Mouse (Mus musculus) forebrain, embryonic 14.5 days (tissue): ENCODE measurements at regions not wholly inside any gene's neighbourhood (a gene's known extent, or its start where the extent isn't known, plus 50 kb on each side); places are given as distances from the start of the nearest gene placed in this dataset.

ENCODE experiments used
- ATAC-seq: fragments of 200-750 bp; cut with Nextera tagmentation; 2 replicates; pipeline ENCODE4 v1.8.0; 2017; ENCODE audit warnings: mild to moderate bottlenecking, moderate library complexity
- DNase-seq: peaks from one replicate; pipeline ENCODE4 v3.0.0-alpha.2; 2015; ENCODE audit warnings: low spot score
- H3K27ac ChIP-seq: fragments of 300-500 bp; sonication (generic); 2 replicates; pipeline ENCODE4 v1.5.1; 2014; ENCODE audit warnings: low read depth, mild to moderate bottlenecking, control low read depth, low read length, moderate library complexity
- H3K27me3 ChIP-seq: fragments of 300-500 bp; sonication (generic); replicated peaks from 2 replicates; pipeline ENCODE4 v1.6.1; 2014; ENCODE audit warnings: low read length, control low read depth, mixed read lengths; ENCODE audit not compliant: control insufficient read depth, insufficient read depth
- H3K36me3 ChIP-seq: fragments of 300-500 bp; sonication (generic); 2 replicates; pipeline ENCODE4 v1.6.1; 2014; ENCODE audit warnings: low read length, control low read depth; ENCODE audit not compliant: control insufficient read depth, insufficient read depth
- H3K4me1 ChIP-seq: fragments of 300-500 bp; sonication (generic); 2 replicates; pipeline ENCODE4 v1.6.1; 2014; ENCODE audit warnings: antibody characterized with exemption, low read length, control low read depth; ENCODE audit not compliant: control insufficient read depth, insufficient read depth
- H3K4me2 ChIP-seq: fragments of 300-500 bp; sonication (generic); 2 replicates; pipeline ENCODE4 v1.6.1; 2014; ENCODE audit warnings: mild to moderate bottlenecking, control low read depth, low read length
- H3K4me3 ChIP-seq: fragments of 300-500 bp; sonication (generic); 2 replicates; pipeline ENCODE4 v1.5.1; 2014; ENCODE audit warnings: low read depth, low read length, control low read depth
- H3K9ac ChIP-seq: fragments of 300-500 bp; sonication (generic); 2 replicates; pipeline ENCODE4 v1.6.1; 2014; ENCODE audit warnings: mild to moderate bottlenecking, low read length, control low read depth, moderate library complexity
- H3K9me3 ChIP-seq: fragments of 300-500 bp; sonication (generic); replicated peaks from 2 replicates; pipeline ENCODE4 v1.6.1; 2016; ENCODE audit warnings: low read length, control low read depth, mixed read lengths; ENCODE audit not compliant: control insufficient read depth
- WGBS: fragments of 180-500 bp; shearing (Covaris S2); extraction: QIAGEN DNeasy Blood & Tissue Kit; methylation state at CpG from one replicate; pipeline ENCODE4 v1.1.7; 2014; 5-methylcytosine and 5-hydroxymethylcytosine counted together

GRCm38 (mm10) chr5:100982573-100982936 is 137.0 kb downstream of the Gpat3 start:
- ATAC-seq: no peak
- Histone ChIP-seq H3K9me3 (no peaks in the 10 kb centered on the region), H3K27ac (no peak overlapping the region), H3K36me3 (no peaks in the 10 kb centered on the region), H3K4me1 (no peaks in the 10 kb centered on the region), H3K4me2 (no peak overlapping the region), H3K27me3 (no peaks in the 10 kb centered on the region), H3K9ac (no peak overlapping the region), H3K4me3 (no peak overlapping the region)
- DNase-seq: peak; percentile 44
- 53% methylated on average over 10 of the region's 10 CpGs for WGBS

GRCm38 (mm10) chr5:100981849-100982572 is 136.5 kb downstream of the Gpat3 start:
- WGBS: 76% methylated on average over 18 of the region's 18 CpGs
- Histone ChIP-seq H3K27me3 (no peaks in the 10 kb centered on the region), H3K36me3 (no peaks in the 10 kb centered on the region), H3K27ac (no peak overlapping the region), H3K9ac (no peak overlapping the region), H3K9me3 (no peaks in the 10 kb centered on the region), H3K4me1 (no peaks in the 10 kb centered on the region), H3K4me3 (no peak overlapping the region), H3K4me2 (no peak overlapping the region)
- DNase-seq (no peak), ATAC-seq (no peak)

GRCm38 (mm10) chr5:100976736-100977135 is 131.2 kb downstream of the Gpat3 start:
- Histone ChIP-seq H3K9ac (no peak overlapping the region), H3K4me3 (no peak overlapping the region), H3K36me3 (no peaks in the 10 kb centered on the region), H3K9me3 (no peaks in the 10 kb centered on the region), H3K4me1 (no peaks in the 10 kb centered on the region), H3K27me3 (no peaks in the 10 kb centered on the region), H3K4me2 (no peak overlapping the region), H3K27ac (no peak overlapping the region)
- 16% methylated on average over 2 of the region's 2 CpGs for WGBS
- ATAC-seq (no peak), DNase-seq (peak; percentile 51)

GRCm38 (mm10) chr5:100951210-100951609 is 105.7 kb downstream of the Gpat3 start:
- no peak overlapping the region for H3K27ac ChIP-seq
- 50% methylated on average over 15 of the region's 15 CpGs for WGBS
- no peak for DNase-seq

More at GRCm38 (mm10) chr5:100951210-100951609, 105.7 kb downstream of the Gpat3 start:
- no peak overlapping the region for H3K4me2 ChIP-seq
- H3K4me1 ChIP-seq: no peaks in the 10 kb centered on the region
- no peak for ATAC-seq
- no peak overlapping the region for H3K9ac ChIP-seq
- H3K27me3 ChIP-seq: no peaks in the 10 kb centered on the region
- no peaks in the 10 kb centered on the region for H3K9me3 ChIP-seq
- no peaks in the 10 kb centered on the region for H3K36me3 ChIP-seq
- H3K4me3 ChIP-seq: no peak overlapping the region
